Mouse (Mus musculus): ENCODE results near the gene Spsb4.

The Spsb4 gene

GRCm38 (mm10) chr9:96979417-96980030 is 39.1 kb downstream of the Spsb4 start:
- DNase-seq (ENCODE audit: low spot score) = no peak

GRCm38 (mm10) chr9:96978147-96978782 is 40.4 kb downstream of the Spsb4 start:
- no peak for DNase-seq (ENCODE audit: low spot score)

DNA sequence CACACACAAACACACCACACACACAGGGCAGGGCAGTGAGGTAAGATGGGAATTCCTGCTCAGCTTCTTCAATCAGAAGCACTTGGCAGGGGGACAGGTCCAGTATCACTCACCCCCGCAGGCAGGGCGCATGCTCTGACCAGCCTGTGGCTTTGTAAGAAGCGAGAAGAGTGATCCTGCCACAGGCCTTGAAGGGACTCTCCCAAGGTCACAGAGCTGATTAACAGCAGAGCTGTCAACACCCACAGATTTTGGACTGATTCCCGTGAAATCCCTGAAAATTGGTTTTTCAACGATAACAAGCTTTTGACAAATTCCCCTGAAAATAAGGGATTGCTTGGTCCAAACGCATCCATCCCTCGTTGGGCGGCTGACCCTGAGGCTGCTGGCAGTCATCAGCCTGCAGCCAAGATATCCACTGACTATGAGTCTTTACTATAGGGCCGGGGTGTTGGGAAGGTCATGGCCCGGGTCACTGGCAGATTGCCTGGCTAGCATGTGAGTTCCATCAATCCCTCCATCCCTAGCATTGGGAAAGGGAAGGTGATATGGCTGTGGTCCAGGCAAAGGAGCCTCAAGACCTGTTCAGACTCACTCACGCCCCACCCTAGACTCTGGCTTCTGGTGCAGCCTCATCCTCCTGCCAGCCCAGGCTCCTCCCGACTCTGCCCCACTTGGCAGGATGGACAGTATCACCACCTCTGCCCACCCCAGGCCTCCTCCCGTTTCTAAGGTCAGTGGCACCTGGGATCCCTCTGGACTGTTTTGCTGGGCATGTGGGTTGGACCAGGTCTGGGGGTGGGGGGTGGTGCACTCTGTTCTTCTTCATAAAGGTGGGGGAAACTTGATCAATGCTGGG is 41.1 kb downstream of the Spsb4 start:
- peak; percentile 80 for DNase-seq (ENCODE audit: low spot score)

DNA sequence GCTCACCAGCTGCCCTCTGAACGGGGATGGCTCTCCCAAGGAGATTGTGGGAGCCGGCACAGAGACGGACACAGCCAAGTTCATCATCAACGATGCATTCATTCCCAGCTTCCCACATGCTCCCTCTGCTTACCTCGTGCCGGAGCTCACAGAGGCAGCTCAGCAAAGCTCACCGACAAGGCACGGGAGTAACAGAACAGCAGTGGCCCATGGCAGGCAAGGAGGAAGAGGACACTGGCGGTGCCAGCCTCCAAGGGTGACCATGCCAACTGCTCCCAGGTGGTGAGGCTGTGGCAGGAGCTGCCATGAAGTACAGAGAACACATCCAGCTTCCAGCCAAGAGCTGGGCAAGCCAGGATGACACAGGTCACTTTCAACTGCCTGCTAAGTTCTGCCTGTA is 45.6 kb downstream of the Spsb4 start:
- DNase-seq (ENCODE audit: low spot score) = no peak

DNA sequence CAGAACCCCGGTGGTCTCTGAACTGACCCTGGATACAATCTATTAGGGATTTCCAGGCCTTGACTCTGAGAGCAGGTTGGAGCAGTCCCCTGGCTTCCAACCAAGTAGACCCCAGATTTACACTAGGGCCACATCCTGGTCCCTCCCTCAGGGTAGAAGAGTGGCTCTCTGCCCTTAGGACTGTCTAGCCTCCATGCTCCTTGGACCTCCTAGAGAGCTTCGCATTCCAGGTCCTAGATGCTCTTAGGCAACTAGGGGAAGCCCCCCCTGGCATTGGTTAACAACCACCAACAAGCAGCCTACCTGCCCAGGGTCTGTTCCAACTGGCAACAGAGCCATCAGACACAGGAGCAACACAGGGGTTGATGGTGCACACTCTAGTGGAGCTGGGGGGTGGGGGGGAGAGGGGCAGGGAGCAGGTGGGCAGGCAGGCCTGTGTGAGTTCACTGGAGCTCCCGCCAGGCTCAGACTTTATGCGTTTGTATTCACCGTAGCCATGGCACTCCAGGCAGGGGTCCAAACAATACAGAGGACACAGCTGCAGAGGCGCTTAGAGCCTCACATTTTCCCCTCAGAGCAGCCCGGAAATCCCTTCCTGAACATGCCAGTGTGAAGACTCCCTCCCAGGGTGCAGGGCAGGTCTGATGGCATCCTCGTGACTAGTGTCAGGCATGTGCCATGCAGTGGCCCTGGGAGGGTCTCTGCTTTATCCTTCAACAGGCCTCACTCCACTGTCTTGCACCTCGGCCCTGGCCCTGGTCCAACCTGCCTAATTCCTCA is 46.8 kb downstream of the Spsb4 start:
- no peak for DNase-seq (ENCODE audit: low spot score)

DNA sequence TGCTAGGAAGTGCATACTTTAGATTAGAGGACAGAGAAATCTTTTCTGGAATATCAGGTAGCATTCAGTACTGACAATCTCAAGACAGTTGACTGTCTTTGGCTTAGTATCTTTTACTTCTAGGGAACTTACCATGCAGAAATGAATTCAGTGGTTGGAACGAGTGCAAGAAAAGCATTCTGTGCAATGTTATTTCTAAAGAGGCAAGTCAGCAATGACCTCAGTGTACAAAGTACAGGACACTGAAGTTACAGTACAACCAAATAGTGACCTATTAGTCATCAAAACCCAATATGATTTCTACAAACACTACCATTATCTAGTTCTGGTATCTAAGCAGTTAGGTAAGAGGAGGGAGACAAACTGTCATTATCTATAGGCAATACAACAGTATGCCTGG is 51.1 kb downstream of the Spsb4 start:
- DNase-seq (ENCODE audit: low spot score) = no peak

DNA sequence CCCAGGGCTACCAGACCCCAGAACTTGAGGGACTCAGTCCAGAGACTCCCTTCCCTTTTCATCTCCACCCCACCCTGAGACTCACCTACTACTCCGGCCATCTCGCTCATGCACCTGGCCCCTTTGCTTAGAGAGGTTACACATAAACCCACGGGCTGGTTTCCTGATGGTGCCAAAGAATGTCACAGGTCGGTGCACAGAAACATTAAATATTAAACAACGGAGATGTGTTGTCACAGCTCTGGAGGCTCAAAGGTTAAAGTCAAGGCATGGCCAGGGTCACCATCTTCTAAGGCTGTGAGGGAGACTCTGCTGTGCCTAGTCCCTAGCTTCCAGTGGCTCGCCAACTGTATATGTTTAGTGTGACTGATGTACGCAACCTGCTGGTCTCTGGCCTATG is 52.2 kb downstream of the Spsb4 start:
- no peak for DNase-seq (ENCODE audit: low spot score)

DNA sequence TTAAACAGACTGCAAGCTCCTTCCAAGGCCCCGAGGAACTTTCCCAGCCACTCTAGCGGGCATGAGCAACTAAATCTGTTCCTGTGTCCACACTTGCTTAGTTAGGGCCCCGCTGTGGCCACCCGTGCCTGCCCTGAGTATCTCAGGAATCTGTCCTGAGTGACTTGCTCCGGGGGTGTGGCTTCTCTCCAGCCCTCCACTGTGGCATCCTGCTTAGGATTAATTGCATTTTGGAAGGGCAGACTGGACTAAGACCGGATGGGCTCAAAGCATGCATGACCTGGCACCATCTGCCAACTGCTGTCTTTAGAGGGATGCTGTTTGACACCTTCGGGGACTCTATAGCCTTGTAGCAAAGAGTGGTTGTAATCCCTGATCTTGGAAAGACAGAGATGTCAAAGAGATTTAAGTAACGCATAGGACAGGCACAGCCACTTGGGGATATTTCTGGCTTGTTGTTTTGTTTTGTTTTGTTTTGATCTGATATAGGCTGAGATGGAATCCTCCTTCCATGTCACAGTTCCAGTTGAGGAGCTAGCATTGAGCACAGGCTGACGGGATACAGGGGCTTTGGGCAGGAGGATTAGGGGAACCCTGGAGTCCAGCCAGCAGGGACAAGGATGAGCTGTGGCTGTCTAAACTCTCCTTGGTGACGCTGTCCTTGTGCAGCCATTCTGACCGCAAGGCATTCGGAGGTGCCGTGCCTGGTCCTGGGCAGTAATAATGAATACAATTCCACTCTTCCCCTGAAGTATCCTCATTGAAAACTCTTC is 55.0 kb downstream of the Spsb4 start:
- DNase-seq (ENCODE audit: low spot score) = no peak

GRCm38 (mm10) chr9:96962714-96963113 is 55.9 kb downstream of the Spsb4 start:
- DNase-seq (ENCODE audit: low spot score) = no peak

DNA sequence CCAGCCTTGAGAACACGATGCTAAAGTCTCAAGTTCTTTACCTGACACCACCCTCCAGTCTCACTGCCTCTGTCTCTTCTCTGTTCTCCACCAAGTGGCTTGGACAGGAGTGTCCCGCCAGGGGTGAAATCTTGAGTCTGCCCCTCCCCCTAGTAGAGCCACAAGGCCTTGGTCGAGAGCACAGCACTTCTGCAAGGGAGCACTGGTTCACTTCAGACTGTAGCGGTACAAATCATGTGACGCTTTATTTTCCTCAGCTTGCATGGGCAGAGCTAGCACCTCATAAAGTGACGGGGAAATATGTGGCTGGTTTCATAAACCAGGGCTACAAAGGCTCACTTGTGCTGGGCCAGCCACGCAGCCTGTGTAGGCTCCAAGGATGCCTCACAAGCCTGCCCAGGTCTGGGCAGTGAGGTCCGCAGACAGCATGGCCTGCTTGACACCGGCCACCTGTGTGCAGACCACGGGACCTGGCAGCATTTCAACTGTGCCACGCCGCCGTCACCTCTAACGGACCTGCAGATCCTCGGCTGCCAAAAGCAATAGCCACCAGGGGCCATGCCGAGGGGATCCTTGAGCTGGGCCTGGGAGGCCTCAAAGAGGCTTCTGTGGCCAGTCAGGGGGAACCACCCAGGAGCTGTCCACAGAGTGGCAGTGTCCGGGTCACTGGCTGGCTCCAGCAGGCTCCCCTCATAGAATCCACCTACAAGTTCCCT is 56.5 kb downstream of the Spsb4 start:
- DNase-seq (ENCODE audit: low spot score) = no peak

- DNase-seq (ENCODE audit: low spot score) = no peak
Observed at GRCm38 (mm10) chr9:96961006-96961405, 57.6 kb downstream of the Spsb4 start.

- DNase-seq (ENCODE audit: low spot score) = no peak
Observed at GRCm38 (mm10) chr9:96960241-96960640, 58.4 kb downstream of the Spsb4 start.

GRCm38 (mm10) chr9:96959469-96959868 is 59.2 kb downstream of the Spsb4 start:
- DNase-seq (ENCODE audit: low spot score) = no peak

DNA sequence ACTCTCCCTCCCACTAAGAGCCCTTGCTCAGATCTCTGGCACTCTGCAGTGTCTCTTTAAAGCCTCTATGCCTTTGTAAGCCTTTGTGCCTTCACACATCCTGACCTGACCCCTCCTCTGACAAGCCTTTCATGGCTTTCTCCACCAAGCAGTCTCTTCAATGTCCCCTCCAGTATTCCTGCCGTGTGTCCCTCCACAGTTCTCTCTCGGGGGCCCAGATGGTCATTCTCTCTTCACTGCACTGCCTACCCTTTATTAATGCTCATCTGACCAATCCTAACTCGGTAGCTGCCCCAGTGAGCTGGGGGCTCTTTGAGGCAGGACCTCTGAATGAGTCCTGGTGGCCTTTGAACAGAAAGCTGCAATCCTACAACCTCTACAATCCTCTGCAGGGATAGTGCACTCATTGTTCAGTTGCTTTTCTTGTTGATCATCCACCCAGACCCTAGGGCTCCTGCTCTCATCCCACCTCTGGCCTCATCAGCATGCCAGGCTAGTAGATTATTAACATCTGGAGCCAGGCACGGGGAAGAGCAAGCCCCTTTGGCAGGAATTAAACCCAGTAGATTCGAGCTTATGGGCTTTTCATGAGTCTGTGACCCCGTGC is 60.5 kb downstream of the Spsb4 start:
- DNase-seq (ENCODE audit: low spot score) = no peak

GRCm38 (mm10) chr9:96957298-96957865 is 61.3 kb downstream of the Spsb4 start:
- no peak for DNase-seq (ENCODE audit: low spot score)

- DNase-seq (ENCODE audit: low spot score) = no peak
Observed at GRCm38 (mm10) chr9:96956646-96957297, 61.9 kb downstream of the Spsb4 start.

- peak; percentile 56 for DNase-seq (ENCODE audit: low spot score)
Observed at GRCm38 (mm10) chr9:96954063-96954809, 64.4 kb downstream of the Spsb4 start.

DNA sequence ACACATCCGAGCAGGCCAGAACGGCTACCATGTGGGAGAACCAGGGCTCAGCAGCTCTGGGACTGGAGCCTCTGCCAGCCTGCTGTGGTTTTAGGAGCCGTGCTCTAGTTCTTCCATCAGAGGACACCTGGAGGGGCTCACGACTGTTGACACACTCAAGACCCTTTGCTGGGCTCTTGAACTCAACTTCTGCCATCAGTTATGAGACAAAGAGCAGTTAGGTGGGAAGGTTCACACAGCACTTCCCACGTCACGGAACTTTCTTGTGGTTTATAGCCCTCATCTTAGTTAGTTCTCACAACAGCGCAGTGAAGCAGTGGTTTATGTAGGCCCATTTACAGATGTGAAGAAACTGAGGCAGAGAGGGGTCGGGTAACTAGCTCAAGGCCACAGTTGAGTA is 65.2 kb downstream of the Spsb4 start:
- no peak for DNase-seq (ENCODE audit: low spot score)
